Mouse (Mus musculus) spleen, postnatal 36 days (tissue): ENCODE results near the gene Kcnj6.
A peak's percentile ranks its signal among the peaks of the same experiment; 100 is the strongest.

ENCODE experiments used
- DNase-seq, 2 experiments: peaks; one replicate each; pipeline ENCODE4 v3.0.0; 2022; ENCODE audit warnings: low spot score in 2 of 2, mixed read lengths in 1 of 2

The Kcnj6 gene

GRCm38 (mm10) chr16:94773928-94774327 is 223.6 kb downstream of the Kcnj6 start:
- no peak for DNase-seq

DNA sequence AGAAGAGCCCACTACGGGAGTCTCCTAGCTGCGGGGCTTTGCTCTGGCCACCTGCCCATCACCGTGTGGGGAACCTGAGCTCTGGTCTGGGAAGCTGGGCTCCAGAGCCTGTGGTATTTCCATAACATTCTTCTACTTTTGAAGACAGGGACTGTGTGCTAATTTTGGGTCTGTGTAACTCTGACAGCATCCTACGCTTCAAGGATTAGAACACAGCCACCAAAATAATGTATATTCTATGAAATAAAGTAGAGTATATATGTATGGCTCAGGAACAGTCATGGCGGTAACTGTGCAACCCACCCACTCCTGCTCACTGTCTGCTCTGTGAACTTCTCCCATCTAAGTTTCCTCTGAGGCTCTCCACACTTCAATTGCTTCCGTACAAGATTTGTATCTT is 229.9 kb downstream of the Kcnj6 start:
- DNase-seq, result no peak

DNA sequence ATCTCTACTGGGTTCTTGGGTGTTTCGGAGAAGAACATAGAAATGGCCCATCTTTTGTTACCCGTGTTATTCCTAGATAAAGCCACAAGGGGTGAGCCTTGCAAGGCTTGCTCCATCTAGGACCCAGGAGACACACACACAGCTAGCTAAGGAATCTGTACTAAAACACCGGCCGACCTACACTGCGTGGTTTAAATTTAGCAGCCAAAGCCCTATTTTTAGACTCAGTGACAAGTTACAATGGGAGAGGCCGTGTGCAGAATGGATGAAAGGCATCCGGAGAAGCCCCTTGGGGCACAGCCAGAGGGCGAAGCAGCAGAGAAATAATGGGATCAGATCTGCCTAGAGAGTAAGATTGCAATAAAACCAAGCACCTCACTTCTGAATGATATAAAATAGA is 232.4 kb downstream of the Kcnj6 start:
- no peak for DNase-seq

- DNase-seq, result no peak
Measured at GRCm38 (mm10) chr16:94760732-94761131, 236.8 kb downstream of the Kcnj6 start.

GRCm38 (mm10) chr16:94759761-94760160 is 237.7 kb downstream of the Kcnj6 start:
- no peak for DNase-seq

DNA sequence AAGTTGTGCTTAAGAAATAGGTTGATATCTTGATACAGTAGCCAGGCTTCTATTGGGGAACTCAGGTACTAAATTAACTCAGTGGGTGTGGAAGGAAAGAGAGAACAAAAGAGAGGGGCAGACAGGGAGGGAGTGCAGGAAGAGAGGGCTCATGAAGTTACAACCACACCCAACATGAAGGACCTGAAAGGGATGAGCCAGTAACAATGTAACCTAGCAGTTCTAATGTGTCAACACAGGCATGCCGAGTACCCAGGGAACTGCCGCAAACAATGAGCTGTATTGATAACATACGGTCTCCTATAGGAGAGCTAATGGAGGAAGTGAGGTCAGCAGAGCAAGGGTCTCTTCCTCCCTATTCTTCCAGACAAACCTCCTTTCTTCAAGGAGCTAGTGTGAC is 238.9 kb downstream of the Kcnj6 start:
- no peak for DNase-seq

- no peak for DNase-seq
Measured at GRCm38 (mm10) chr16:94756352-94756751, 241.1 kb downstream of the Kcnj6 start.

- no peak for DNase-seq
Measured at GRCm38 (mm10) chr16:94753453-94753852, 244.0 kb downstream of the Kcnj6 start.

DNA sequence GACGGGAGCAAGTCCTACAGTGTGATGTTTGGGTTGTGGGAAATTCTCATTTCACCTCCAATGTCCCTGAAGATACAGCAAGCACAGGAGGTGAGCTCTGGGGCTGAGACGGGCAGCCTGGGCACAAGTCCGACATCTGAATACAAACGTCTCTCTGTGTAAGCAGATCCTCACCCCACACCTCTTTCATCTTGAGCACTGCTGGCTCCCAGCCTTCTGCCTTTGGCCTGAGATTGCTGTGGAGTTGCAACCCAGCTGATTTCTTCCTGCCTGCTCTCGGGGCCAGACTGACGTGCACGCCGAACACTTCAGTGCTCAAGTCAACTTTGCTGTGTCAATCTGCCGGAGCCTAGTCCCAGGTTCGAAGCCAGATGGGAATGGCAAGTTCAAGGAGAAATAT is 244.7 kb downstream of the Kcnj6 start:
- no peak for DNase-seq

DNA sequence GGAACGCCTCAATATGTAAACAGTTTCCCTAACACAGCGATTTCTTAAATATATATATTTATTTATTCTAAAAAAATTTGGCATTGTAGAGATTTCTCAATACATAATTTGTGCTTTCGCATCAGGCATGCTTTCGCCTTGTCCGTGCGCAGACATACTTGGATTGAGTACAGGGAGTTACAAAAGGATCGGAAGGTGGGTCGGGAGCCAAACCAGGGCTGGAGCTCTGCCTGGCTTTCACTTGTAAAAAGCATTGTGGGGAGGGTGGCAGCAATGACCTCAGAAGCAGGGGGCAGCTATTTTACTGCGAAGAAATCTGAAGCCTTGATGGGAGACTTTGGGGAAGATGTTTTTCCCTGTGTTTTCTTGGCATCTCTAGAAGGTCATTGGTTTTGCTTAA is 252.5 kb downstream of the Kcnj6 start:
- no peak for DNase-seq

GRCm38 (mm10) chr16:94743853-94744501 is 253.5 kb downstream of the Kcnj6 start:
- no peak for DNase-seq

DNA sequence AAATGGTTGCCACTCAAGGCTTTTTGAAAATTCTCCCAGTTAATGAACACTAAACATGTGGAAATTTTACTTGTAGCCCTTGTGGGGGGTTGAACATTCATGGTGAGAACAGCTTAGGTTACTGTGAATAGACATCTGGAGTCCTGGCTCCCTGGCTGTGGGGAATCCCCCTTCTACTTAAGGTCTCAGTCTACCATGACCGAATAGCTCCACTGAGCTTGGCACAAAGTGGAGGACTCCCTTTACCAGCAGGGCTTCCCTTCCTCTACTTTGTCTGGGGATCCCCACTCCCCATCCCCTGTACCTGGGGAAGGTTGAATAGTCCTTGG is 260.2 kb downstream of the Kcnj6 start:
- DNase-seq, result no peak

GRCm38 (mm10) chr16:94736462-94737358 is 260.8 kb downstream of the Kcnj6 start:
- DNase-seq, result no peak

DNA sequence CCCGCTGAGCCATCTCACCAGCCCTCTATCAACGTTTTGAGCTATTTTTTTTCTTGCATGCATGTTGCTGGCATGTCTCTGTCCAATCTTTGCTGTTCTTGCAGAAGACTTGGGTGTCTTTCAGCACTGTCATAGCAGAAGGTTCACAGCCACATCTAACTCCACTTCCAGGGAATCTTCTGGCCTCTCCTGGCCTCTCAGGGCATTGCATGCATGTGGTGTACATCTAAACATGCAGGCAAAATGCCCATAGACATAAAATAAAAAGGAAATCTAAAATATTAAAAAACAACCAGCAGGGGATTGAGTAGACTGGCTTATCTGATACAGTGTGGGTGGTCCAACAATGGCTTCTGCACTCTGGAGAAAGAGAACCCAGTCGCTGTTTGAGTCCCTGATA is 262.0 kb downstream of the Kcnj6 start:
- no peak for DNase-seq

GRCm38 (mm10) chr16:94731027-94731426 is 266.5 kb downstream of the Kcnj6 start:
- no peak for DNase-seq

- no peak for DNase-seq
Measured at GRCm38 (mm10) chr16:94729236-94729635, 268.3 kb downstream of the Kcnj6 start.

GRCm38 (mm10) chr16:94724747-94725211 is 272.7 kb downstream of the Kcnj6 start:
- DNase-seq, result no peak

DNA sequence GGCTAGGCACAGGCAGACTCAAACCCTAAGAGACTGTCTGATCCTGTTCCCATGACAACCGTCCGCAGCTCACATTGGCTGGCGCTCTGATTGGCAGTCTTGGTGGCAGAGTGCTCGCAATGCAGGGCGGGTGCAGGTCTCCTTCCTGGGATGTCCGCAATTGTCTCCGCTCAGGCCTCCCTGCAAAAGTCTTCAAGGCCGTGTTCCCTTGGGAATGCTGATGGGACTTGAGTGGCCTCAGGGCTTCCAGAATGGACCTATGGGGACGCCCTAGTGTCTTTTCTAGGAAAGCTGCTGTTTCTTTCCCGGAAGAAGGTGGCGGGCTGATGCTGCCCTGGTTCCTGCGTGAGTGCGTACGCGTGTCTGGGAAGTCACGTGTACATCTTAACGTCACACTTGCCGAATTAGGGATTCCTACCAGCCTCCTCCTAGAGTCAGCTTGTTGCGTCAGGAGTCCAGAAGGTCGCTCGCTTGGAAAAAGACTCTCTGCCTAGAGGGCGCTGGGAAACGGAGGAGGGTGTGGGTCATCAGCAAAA is 273.4 kb downstream of the Kcnj6 start:
- peak; percentile 65 to 69 for DNase-seq

DNA sequence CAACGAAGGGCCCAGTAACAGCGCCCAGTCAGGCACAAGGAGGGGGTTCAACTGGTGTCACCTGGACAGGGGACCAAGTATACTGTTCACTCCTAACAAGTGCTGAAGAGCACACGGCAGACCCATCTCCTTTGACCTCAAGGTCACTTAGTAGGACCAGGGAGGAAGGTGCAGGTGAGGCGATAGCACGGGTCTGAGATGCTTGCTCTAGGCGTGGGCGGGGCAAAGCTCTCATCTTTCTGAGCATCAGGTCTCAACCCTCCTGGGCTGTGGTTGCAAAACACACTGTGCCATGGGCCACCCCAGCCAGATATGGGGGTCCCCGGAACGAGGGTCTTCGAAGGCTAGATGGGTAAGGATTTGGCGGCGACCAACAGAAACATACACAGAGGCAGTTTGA is 274.6 kb downstream of the Kcnj6 start:
- DNase-seq, result no peak

DNA sequence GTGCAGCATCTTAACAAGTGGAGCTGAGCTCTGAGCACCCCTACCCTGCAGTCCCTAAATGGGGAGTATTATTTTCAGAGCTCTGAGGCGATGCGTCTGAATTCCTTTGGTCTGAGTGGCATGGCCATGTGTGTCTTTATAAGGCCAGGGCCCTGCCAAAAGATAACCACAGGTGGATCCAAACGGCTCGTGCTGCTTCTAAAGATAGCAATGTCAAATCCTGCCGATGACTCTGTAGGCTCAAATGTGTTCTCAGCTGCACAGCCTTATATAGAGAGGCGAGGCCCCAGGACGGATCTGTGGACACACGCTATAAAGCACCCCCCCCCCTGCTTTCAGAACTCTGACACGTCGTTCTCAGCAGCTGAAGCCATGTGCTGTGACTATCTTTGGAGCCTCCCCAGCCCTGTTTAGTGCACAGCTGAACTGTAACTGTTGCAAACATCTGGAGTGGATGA is 275.9 kb downstream of the Kcnj6 start:
- DNase-seq, result no peak

DNA sequence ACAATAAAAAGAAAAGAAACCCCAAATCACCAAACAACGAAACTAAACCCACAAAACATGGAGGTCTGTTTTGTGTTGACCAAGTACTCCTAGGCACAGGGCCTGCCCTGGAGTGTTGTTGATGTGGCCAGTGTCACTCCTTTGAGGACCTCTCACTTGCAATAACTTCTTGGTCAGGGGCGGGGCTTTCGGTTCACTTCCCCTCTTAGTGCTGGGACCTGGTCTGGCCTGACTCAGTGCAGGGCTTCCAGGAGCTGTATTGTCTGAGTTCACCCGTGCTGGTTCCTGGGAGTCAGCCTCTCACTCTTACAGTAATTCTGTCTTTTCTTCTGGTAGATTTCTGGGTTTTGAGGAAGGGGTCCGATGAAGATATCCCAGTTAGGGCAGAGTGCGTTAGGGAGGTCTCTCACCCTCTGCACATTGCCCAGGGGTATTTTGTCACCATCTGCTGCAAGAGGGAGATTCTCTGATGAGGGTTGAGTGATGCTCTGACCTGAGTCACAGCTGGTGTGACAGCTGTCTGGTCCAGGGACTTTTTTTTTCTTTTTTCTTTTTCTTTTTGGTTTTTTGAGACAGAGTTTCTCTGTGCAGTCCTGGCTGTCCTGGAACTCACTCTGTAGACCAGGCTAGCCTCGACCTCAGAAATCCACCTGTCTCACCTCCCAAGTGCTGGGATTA is 276.9 kb downstream of the Kcnj6 start:
- DNase-seq, result peak in 1 of 2 experiments; percentile 10

GRCm38 (mm10) chr16:94719488-94719887 is 278.0 kb downstream of the Kcnj6 start:
- DNase-seq, result no peak
